Mouse (Mus musculus) heart, embryonic 11.5 days (tissue): ENCODE measurements around the gene Spef1. TPM values are rescaled to one million over a fixed set of nuclear protein-coding genes. Genes with fewer than 3 reads are reported as not detected.

Experiments used
- ATAC-seq: fragments of 200-750 bp; cut with Nextera tagmentation; replicated peaks from 2 replicates; pipeline ENCODE4 v1.8.0; 2017; ENCODE audit warnings: moderate library complexity; ENCODE audit not compliant: insufficient number of reproducible peaks, low FRiP score, low TSS enrichment
- H3K27ac ChIP-seq: fragments of 300-500 bp; sonication (generic); 2 replicates; pipeline ENCODE4 v1.5.1; 2014; ENCODE audit warnings: mild to moderate bottlenecking, low read depth, low read length
- H3K27me3 ChIP-seq: fragments of 300-500 bp; sonication (generic); 2 replicates; pipeline ENCODE4 v1.6.1; 2014; ENCODE audit warnings: mild to moderate bottlenecking, low read length, mixed read lengths; ENCODE audit not compliant: control insufficient read depth, insufficient read depth
- H3K36me3 ChIP-seq: fragments of 300-500 bp; sonication (generic); 2 replicates; pipeline ENCODE4 v1.6.1; 2014; ENCODE audit warnings: mild to moderate bottlenecking, low read length, moderate library complexity, mixed read lengths; ENCODE audit not compliant: control insufficient read depth, insufficient read depth
- H3K4me1 ChIP-seq: fragments of 300-500 bp; sonication (generic); 2 replicates; pipeline ENCODE4 v1.6.1; 2014; ENCODE audit warnings: low read length; ENCODE audit not compliant: control insufficient read depth, insufficient read depth
- H3K4me2 ChIP-seq: fragments of 300-500 bp; sonication (generic); 2 replicates; pipeline ENCODE4 v1.6.1; 2014; ENCODE audit warnings: mild to moderate bottlenecking, moderate library complexity
- H3K4me3 ChIP-seq: fragments of 300-500 bp; sonication (generic); 2 replicates; pipeline ENCODE4 v1.5.1; 2014; ENCODE audit warnings: low read depth, low read length
- H3K9ac ChIP-seq: fragments of 300-500 bp; sonication (generic); 2 replicates; pipeline ENCODE4 v1.6.1; 2014; ENCODE audit warnings: mild to moderate bottlenecking, low read depth, low read length, moderate library complexity
- H3K9me3 ChIP-seq: fragments of 300-500 bp; sonication (generic); replicated peaks from 2 replicates; pipeline ENCODE4 v1.6.1; 2016; ENCODE audit warnings: low read length; ENCODE audit not compliant: control insufficient read depth
- WGBS: fragments of 180-500 bp; shearing (Covaris S2); extraction: QIAGEN DNeasy Blood & Tissue Kit; methylation state at CpG from one replicate; pipeline ENCODE4 v1.1.7; 2014; ENCODE audit not compliant: insufficient replicate concordance; 5-methylcytosine and 5-hydroxymethylcytosine counted together
- polyA plus RNA-seq: library from polyadenylated mRNA; unstranded; fragments of >200 nt; fragmentation: Nextera tagmentation; extraction: Ambion mirVana; gene quantifications from 2 replicates; pipeline ENCODE4 v1.2.1, GENCODE M21; 2014

Spef1 gene
- polyA plus RNA-seq, 1 experiment from 2014 or later, result 1.7 TPM

GRCm38 (mm10) chr2:131125157-131125963 lies 61.7 kb downstream of the Spef1 start:
- no peak overlapping the region for H3K9ac ChIP-seq
- no peak overlapping the region for H3K4me2 ChIP-seq
- ATAC-seq, result no peak
- H3K4me1 ChIP-seq, result peaks cover 28% of the 10 kb centered on the region
- no peaks in the 10 kb centered on the region for H3K9me3 ChIP-seq
- peaks cover 3% of the 10 kb centered on the region; the same call in 1 of the 2 replicates for H3K27me3 ChIP-seq
- H3K36me3 ChIP-seq, result no peaks in the 10 kb centered on the region
- 84% methylated on average over 9 of the region's 9 CpGs for WGBS
- H3K27ac ChIP-seq, result no peak overlapping the region
- no peak overlapping the region for H3K4me3 ChIP-seq

GRCm38 (mm10) chr2:131124166-131124565 lies 62.9 kb downstream of the Spef1 start:
- H3K27ac ChIP-seq, result no peak overlapping the region
- no peak overlapping the region for H3K4me3 ChIP-seq
- no peak for ATAC-seq
- H3K27me3 ChIP-seq, result peaks cover 3% of the 10 kb centered on the region; the same call in 1 of the 2 replicates
- peaks cover 28% of the 10 kb centered on the region for H3K4me1 ChIP-seq
- no peak overlapping the region for H3K4me2 ChIP-seq
- H3K36me3 ChIP-seq, result no peaks in the 10 kb centered on the region
- 49% methylated on average over 3 of the region's 3 CpGs for WGBS
- H3K9me3 ChIP-seq, result no peaks in the 10 kb centered on the region
- no peak overlapping the region for H3K9ac ChIP-seq

Other genes with a start within 250 kb of the Spef1 start
- gene Gfra4, start 144.2 kb downstream of the Spef1 start, polyA plus RNA-seq, result 2.9 and 3.8 TPM in 2 replicates
- gene Adam33, start 123.5 kb downstream of the Spef1 start, polyA plus RNA-seq, result 4.1 and 5.7 TPM in 2 replicates
- 0.11 and 0.16 TPM in 2 replicates for gene Siglec1, start 100.5 kb downstream of the Spef1 start, polyA plus RNA-seq
- 5.6 and 6.3 TPM in 2 replicates for gene Hspa12b, start 60.0 kb downstream of the Spef1 start, polyA plus RNA-seq
- gene Gm11037, start 53.8 kb downstream of the Spef1 start, polyA plus RNA-seq, result not detected in 2 replicates
- 83.0 and 83.4 TPM in 2 replicates for gene 1700037H04Rik, start 27.2 kb downstream of the Spef1 start, polyA plus RNA-seq
- gene Cenpb, start 7.2 kb downstream of the Spef1 start, polyA plus RNA-seq, result 4.1 and 4.6 TPM in 2 replicates
- 41.1 and 41.8 TPM in 2 replicates for gene Cdc25b, start 333 bp downstream of the Spef1 start, polyA plus RNA-seq
- 30.3 and 31.2 TPM in 2 replicates for gene Ap5s1, start 19.8 kb upstream of the Spef1 start, polyA plus RNA-seq
- gene Mavs, start 46.8 kb upstream of the Spef1 start, polyA plus RNA-seq, result 15.2 and 18.5 TPM in 2 replicates
- 31.3 and 33.6 TPM in 2 replicates for gene Pank2, start 75.2 kb upstream of the Spef1 start, polyA plus RNA-seq
- gene Rnf24, start 165.6 kb upstream of the Spef1 start, polyA plus RNA-seq, result 1.7 and 2.3 TPM in 2 replicates